ENCODE assay signal across 23 mouse cellular contexts in the genomic region with DNA sequence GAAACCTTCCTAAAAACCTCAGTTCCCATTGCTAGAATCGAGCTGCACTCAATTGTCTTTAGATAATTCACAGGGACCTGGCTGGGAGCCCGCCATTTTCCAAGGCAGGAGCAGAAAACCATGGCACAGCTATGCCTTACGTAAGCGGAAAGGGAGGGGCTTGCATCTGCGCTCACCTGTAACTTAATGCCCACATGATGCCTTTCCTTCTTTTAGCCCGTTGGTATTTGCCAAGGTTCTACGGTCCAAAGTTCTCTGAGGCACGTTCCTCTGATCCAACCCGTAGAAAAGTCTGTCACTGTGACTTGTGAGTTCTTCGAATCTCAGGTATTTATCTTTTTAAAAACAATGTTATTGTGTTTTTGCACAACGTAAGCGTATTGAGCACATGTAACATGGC. TPM values are rescaled to one million over a fixed set of nuclear protein-coding genes. Genes with fewer than 3 reads are reported as not detected.
"Had no signal": no experiment of that assay in that cellular context is flagged by ENCODE, and none has a peak within 500 bp of the region (broad histone marks: within the 10 kb centered on the region; RNA-seq: fewer than 3 reads in every experiment).

No protein-coding gene starts in this region.

- ATAC-seq: intestine, postnatal 0 days; liver, postnatal 0 days; lung, postnatal 0 days had no signal

- H3K36me3 ChIP-seq: limb, embryonic 10.5 days; limb, embryonic 13.5 days had no signal

- H3K4me3 ChIP-seq: layer of hippocampus, adult 2 months; limb, embryonic 10.5 days; limb, embryonic 13.5 days had no signal

- H3K9ac ChIP-seq: limb, embryonic 13.5 days; liver, embryonic 14.5 days; liver, postnatal 0 days; lung, embryonic 14.5 days had no signal

- H3K27me3 ChIP-seq: limb, embryonic 13.5 days had no signal

- H3K9me3 ChIP-seq: limb, embryonic 10.5 days; limb, embryonic 13.5 days had no signal

- H3K27ac ChIP-seq: layer of hippocampus, adult 2 months; limb, embryonic 10.5 days; limb, embryonic 13.5 days; liver, embryonic 14.5 days; macrophage had no signal

- H3K4me1 ChIP-seq: limb, embryonic 10.5 days; limb, embryonic 13.5 days had no signal

- H3K4me2 ChIP-seq: limb, embryonic 13.5 days; lung, embryonic 14.5 days had no signal

- DNase-seq: layer of hippocampus, adult 9-11 months; liver; liver, postnatal 0 days; lung, embryonic 14.5 days; midbrain, embryonic 14.5 days; thymus, adult 18-20 months; thymus, postnatal 36 days had no signal

RNA-seq across cellular contexts. Expression of a gene that starts 13.2 kb away (rescaled TPM):
- polyA plus RNA-seq: intestine, embryonic 14.5 days; intestine, postnatal 0 days; limb, embryonic 10.5 days; limb, embryonic 13.5 days; lung, embryonic 14.5 days; macrophage; midbrain, postnatal 0 days; small intestine, adult 2 months; spleen, adult 2 months; stomach, embryonic 16.5 days; testis, adult 2 months; urinary bladder, adult 2 months had no signal

RNA-seq across cellular contexts. Expression of a gene that starts 19.5 kb away (rescaled TPM):
- polyA plus RNA-seq: intestine, embryonic 14.5 days; intestine, postnatal 0 days; limb, embryonic 10.5 days; limb, embryonic 13.5 days; lung, embryonic 14.5 days; macrophage; midbrain, embryonic 14.5 days; neural tube, embryonic 11.5 days; neural tube, embryonic 14.5 days; small intestine, adult 2 months; spleen, adult 2 months had no signal

RNA-seq across cellular contexts. Expression of a gene that starts 46.6 kb away (rescaled TPM):
- polyA plus RNA-seq: limb, embryonic 10.5 days; limb, embryonic 13.5 days; macrophage; midbrain, embryonic 14.5 days; neural tube, embryonic 11.5 days; small intestine, adult 2 months had no signal
